Mouse (Mus musculus) spleen, postnatal 36 days (tissue): ENCODE measurements around the gene Utp14a.
A peak's percentile ranks its signal among the peaks of the same experiment; 100 is the strongest.

Experiments
- DNase-seq, 2 experiments: peaks; one replicate each; pipeline ENCODE4 v3.0.0; 2022; ENCODE audit warnings: low spot score in 2 of 2, mixed read lengths in 1 of 2

Gene Utp14a

GRCm38 (mm10) chrX:48311727-48312126, 55.1 kb downstream of the Utp14a start:
- no peak for DNase-seq

- peak; percentile 87 to 89 for DNase-seq
Observed at GRCm38 (mm10) chrX:48314530-48315079, 57.9 kb downstream of the Utp14a start.

- no peak for DNase-seq
Observed at GRCm38 (mm10) chrX:48317444-48317843, 60.8 kb downstream of the Utp14a start.

GRCm38 (mm10) chrX:48318194-48318593, 61.5 kb downstream of the Utp14a start:
- peak; percentile 77 to 78 for DNase-seq
